Mouse (Mus musculus): ENCODE measurements around the gene Il16. TPM values are rescaled to one million over a fixed set of nuclear protein-coding genes. Genes with fewer than 3 reads are reported as not detected.

Il16 gene
- polyA plus RNA-seq, 1 experiment from 2014 or later = 1.4 TPM

GRCm38 (mm10) chr7:83731297-83731696 lies 14.2 kb downstream of the Il16 start:
- Histone ChIP-seq H3K36me3 (ENCODE audit: control insufficient read depth, insufficient read depth, low read length) (no peaks in the 10 kb centered on the region), H3K27ac (ENCODE audit: low read depth, low read length) (no peak overlapping the region), H3K4me1 (ENCODE audit: control insufficient read depth, insufficient read depth, low read length) (no peaks in the 10 kb centered on the region), H3K9ac (ENCODE audit: low read length) (no peak overlapping the region), H3K4me2 (ENCODE audit: low read depth) (no peak overlapping the region), H3K9me3 (ENCODE audit: control insufficient read depth, low read length) (no peaks in the 10 kb centered on the region), H3K27me3 (ENCODE audit: control insufficient read depth, insufficient read depth, low read length) (no peaks in the 10 kb centered on the region), H3K4me3 (ENCODE audit: low read depth, low read length) (no peak overlapping the region)
- ATAC-seq (ENCODE audit: insufficient read depth, low FRiP score, low TSS enrichment) (no peak), DNase-seq (ENCODE audit: low spot score) (no peak)
- 86% methylated on average over 6 of the region's 6 CpGs for WGBS

GRCm38 (mm10) chr7:83726936-83727632 lies 18.4 kb downstream of the Il16 start:
- DNase-seq (ENCODE audit: low spot score) (no peak), ATAC-seq (ENCODE audit: insufficient read depth, low FRiP score, low TSS enrichment) (no peak)
- H3K4me3 ChIP-seq (ENCODE audit: low read depth, low read length) = no peak overlapping the region
- H3K27ac ChIP-seq (ENCODE audit: low read depth, low read length) = no peak overlapping the region
- no peak overlapping the region for H3K9ac ChIP-seq (ENCODE audit: low read length)
- H3K27me3 ChIP-seq (ENCODE audit: control insufficient read depth, insufficient read depth, low read length) = no peaks in the 10 kb centered on the region
- 52% methylated on average over 5 of the region's 5 CpGs for WGBS
- H3K9me3 ChIP-seq (ENCODE audit: control insufficient read depth, low read length) = no peaks in the 10 kb centered on the region
- H3K4me1 ChIP-seq (ENCODE audit: control insufficient read depth, insufficient read depth, low read length) = no peaks in the 10 kb centered on the region
- no peak overlapping the region for H3K4me2 ChIP-seq (ENCODE audit: low read depth)
- H3K36me3 ChIP-seq (ENCODE audit: control insufficient read depth, insufficient read depth, low read length) = no peaks in the 10 kb centered on the region

- ATAC-seq (ENCODE audit: insufficient read depth, low FRiP score, low TSS enrichment) (no peak), DNase-seq (ENCODE audit: low spot score) (no peak)
- Histone ChIP-seq H3K9ac (ENCODE audit: low read length) (no peak overlapping the region), H3K27ac (ENCODE audit: low read depth, low read length) (no peak overlapping the region), H3K4me3 (ENCODE audit: low read depth, low read length) (no peak overlapping the region), H3K36me3 (ENCODE audit: control insufficient read depth, insufficient read depth, low read length) (no peaks in the 10 kb centered on the region), H3K9me3 (ENCODE audit: control insufficient read depth, low read length) (no peaks in the 10 kb centered on the region), H3K4me1 (ENCODE audit: control insufficient read depth, insufficient read depth, low read length) (no peaks in the 10 kb centered on the region), H3K4me2 (ENCODE audit: low read depth) (no peak overlapping the region), H3K27me3 (ENCODE audit: control insufficient read depth, insufficient read depth, low read length) (no peaks in the 10 kb centered on the region)
Measured at GRCm38 (mm10) chr7:83725801-83726200, 19.7 kb downstream of the Il16 start.

- no peak overlapping the region for H3K4me2 ChIP-seq (ENCODE audit: low read depth)
- ATAC-seq (ENCODE audit: insufficient read depth, low FRiP score, low TSS enrichment) (no peak), DNase-seq (ENCODE audit: low spot score) (no peak)
- H3K36me3 ChIP-seq (ENCODE audit: control insufficient read depth, insufficient read depth, low read length) = no peaks in the 10 kb centered on the region
- 70% methylated on average over 2 of the region's 2 CpGs for WGBS
- no peaks in the 10 kb centered on the region for H3K27me3 ChIP-seq (ENCODE audit: control insufficient read depth, insufficient read depth, low read length)
- no peak overlapping the region for H3K4me3 ChIP-seq (ENCODE audit: low read depth, low read length)
- H3K9ac ChIP-seq (ENCODE audit: low read length) = no peak overlapping the region
- H3K27ac ChIP-seq (ENCODE audit: low read depth, low read length) = no peak overlapping the region
- H3K9me3 ChIP-seq (ENCODE audit: control insufficient read depth, low read length) = no peaks in the 10 kb centered on the region
- H3K4me1 ChIP-seq (ENCODE audit: control insufficient read depth, insufficient read depth, low read length) = no peaks in the 10 kb centered on the region
Measured at GRCm38 (mm10) chr7:83724541-83724940, 21.0 kb downstream of the Il16 start.

GRCm38 (mm10) chr7:83723954-83724353 lies 21.6 kb downstream of the Il16 start:
- Histone ChIP-seq H3K4me1 (ENCODE audit: control insufficient read depth, insufficient read depth, low read length) (no peaks in the 10 kb centered on the region), H3K9ac (ENCODE audit: low read length) (no peak overlapping the region), H3K4me2 (ENCODE audit: low read depth) (no peak overlapping the region), H3K36me3 (ENCODE audit: control insufficient read depth, insufficient read depth, low read length) (no peaks in the 10 kb centered on the region), H3K9me3 (ENCODE audit: control insufficient read depth, low read length) (no peaks in the 10 kb centered on the region), H3K27me3 (ENCODE audit: control insufficient read depth, insufficient read depth, low read length) (no peaks in the 10 kb centered on the region), H3K4me3 (ENCODE audit: low read depth, low read length) (no peak overlapping the region), H3K27ac (ENCODE audit: low read depth, low read length) (no peak overlapping the region)
- DNase-seq (ENCODE audit: low spot score) (no peak), ATAC-seq (ENCODE audit: insufficient read depth, low FRiP score, low TSS enrichment) (no peak)

GRCm38 (mm10) chr7:83723221-83723620 lies 22.3 kb downstream of the Il16 start:
- Histone ChIP-seq H3K27me3 (ENCODE audit: control insufficient read depth, insufficient read depth, low read length) (no peaks in the 10 kb centered on the region), H3K27ac (ENCODE audit: low read depth, low read length) (no peak overlapping the region), H3K9ac (ENCODE audit: low read length) (no peak overlapping the region), H3K4me3 (ENCODE audit: low read depth, low read length) (no peak overlapping the region), H3K4me1 (ENCODE audit: control insufficient read depth, insufficient read depth, low read length) (no peaks in the 10 kb centered on the region), H3K36me3 (ENCODE audit: control insufficient read depth, insufficient read depth, low read length) (no peaks in the 10 kb centered on the region), H3K9me3 (ENCODE audit: control insufficient read depth, low read length) (no peaks in the 10 kb centered on the region), H3K4me2 (ENCODE audit: low read depth) (no peak overlapping the region)
- 91% methylated on average over 8 of the region's 8 CpGs for WGBS
- ATAC-seq (ENCODE audit: insufficient read depth, low FRiP score, low TSS enrichment) (no peak), DNase-seq (ENCODE audit: low spot score) (no peak)

GRCm38 (mm10) chr7:83722485-83722884 lies 23.0 kb downstream of the Il16 start:
- no peak overlapping the region for H3K4me2 ChIP-seq (ENCODE audit: low read depth)
- no peaks in the 10 kb centered on the region for H3K27me3 ChIP-seq (ENCODE audit: control insufficient read depth, insufficient read depth, low read length)
- no peak for ATAC-seq (ENCODE audit: insufficient read depth, low FRiP score, low TSS enrichment)
- H3K4me3 ChIP-seq (ENCODE audit: low read depth, low read length) = no peak overlapping the region
- no peak for DNase-seq (ENCODE audit: low spot score)
- H3K4me1 ChIP-seq (ENCODE audit: control insufficient read depth, insufficient read depth, low read length) = no peaks in the 10 kb centered on the region
- WGBS = 92% methylated on average over 14 of the region's 14 CpGs
- H3K9ac ChIP-seq (ENCODE audit: low read length) = no peak overlapping the region
- H3K36me3 ChIP-seq (ENCODE audit: control insufficient read depth, insufficient read depth, low read length) = no peaks in the 10 kb centered on the region
- no peak overlapping the region for H3K27ac ChIP-seq (ENCODE audit: low read depth, low read length)
- H3K9me3 ChIP-seq (ENCODE audit: control insufficient read depth, low read length) = no peaks in the 10 kb centered on the region

GRCm38 (mm10) chr7:83720231-83720630 lies 25.3 kb downstream of the Il16 start:
- no peaks in the 10 kb centered on the region for H3K9me3 ChIP-seq (ENCODE audit: control insufficient read depth, low read length)
- H3K36me3 ChIP-seq (ENCODE audit: control insufficient read depth, insufficient read depth, low read length) = no peaks in the 10 kb centered on the region
- H3K4me3 ChIP-seq (ENCODE audit: low read depth, low read length) = no peak overlapping the region
- ATAC-seq (ENCODE audit: insufficient read depth, low FRiP score, low TSS enrichment) (no peak), DNase-seq (ENCODE audit: low spot score) (no peak)
- H3K27ac ChIP-seq (ENCODE audit: low read depth, low read length) = no peak overlapping the region
- no peaks in the 10 kb centered on the region for H3K27me3 ChIP-seq (ENCODE audit: control insufficient read depth, insufficient read depth, low read length)
- WGBS = 85% methylated on average over 8 of the region's 8 CpGs
- no peak overlapping the region for H3K9ac ChIP-seq (ENCODE audit: low read length)
- H3K4me1 ChIP-seq (ENCODE audit: control insufficient read depth, insufficient read depth, low read length) = no peaks in the 10 kb centered on the region
- H3K4me2 ChIP-seq (ENCODE audit: low read depth) = no peak overlapping the region

- H3K36me3 ChIP-seq (ENCODE audit: control insufficient read depth, insufficient read depth, low read length) = no peaks in the 10 kb centered on the region
- no peaks in the 10 kb centered on the region for H3K27me3 ChIP-seq (ENCODE audit: control insufficient read depth, insufficient read depth, low read length)
- H3K27ac ChIP-seq (ENCODE audit: low read depth, low read length) = no peak overlapping the region
- H3K4me1 ChIP-seq (ENCODE audit: control insufficient read depth, insufficient read depth, low read length) = no peaks in the 10 kb centered on the region
- ATAC-seq (ENCODE audit: insufficient read depth, low FRiP score, low TSS enrichment) = no peak
- no peak overlapping the region for H3K4me2 ChIP-seq (ENCODE audit: low read depth)
- H3K4me3 ChIP-seq (ENCODE audit: low read depth, low read length) = no peak overlapping the region
- no peak overlapping the region for H3K9ac ChIP-seq (ENCODE audit: low read length)
- H3K9me3 ChIP-seq (ENCODE audit: control insufficient read depth, low read length) = no peaks in the 10 kb centered on the region
- 77% methylated on average over 5 of the region's 5 CpGs for WGBS
- DNase-seq (ENCODE audit: low spot score) = no peak
Measured at GRCm38 (mm10) chr7:83717021-83717725, 28.4 kb downstream of the Il16 start.
